Mouse (Mus musculus) liver, embryonic 14.5 days (tissue): ENCODE data around the gene Gria1. TPM values are rescaled to one million over a fixed set of nuclear protein-coding genes. Genes with fewer than 3 reads are reported as not detected.

Experiments
- ATAC-seq: fragments of 200-750 bp; cut with Nextera tagmentation; 2 replicates; pipeline ENCODE4 v1.8.0; 2017; ENCODE audit warnings: moderate number of reproducible peaks, mild to moderate bottlenecking, moderate library complexity; ENCODE audit not compliant: insufficient read depth
- DNase-seq, 3 experiments: peaks; one replicate each; pipeline ENCODE4 v3.0.0-alpha.2; 2012 to 2013; ENCODE audit warnings: low read depth in 3 of 3, low spot score in 3 of 3
- H3K27ac ChIP-seq: fragments of 300-500 bp; sonication (generic); 2 replicates; pipeline ENCODE4 v1.5.1; 2014; ENCODE audit warnings: moderate library complexity, mild to moderate bottlenecking, control low read depth, inconsistent platforms
- H3K27me3 ChIP-seq: fragments of 300-500 bp; sonication (generic); 2 replicates; pipeline ENCODE4 v1.6.1; 2014; ENCODE audit warnings: mild to moderate bottlenecking, low read length, moderate library complexity; ENCODE audit not compliant: control insufficient read depth, insufficient read depth
- H3K36me3 ChIP-seq: fragments of 300-500 bp; sonication (generic); replicated peaks from 2 replicates; pipeline ENCODE4 v1.6.1; 2014; ENCODE audit warnings: low read depth; ENCODE audit not compliant: control insufficient read depth, insufficient read depth
- H3K4me1 ChIP-seq, 2 experiments: fragments of 200-500 bp in 1 of 2; fragments of 300-500 bp in 1 of 2; sonication (generic) in 1 of 2; replicated peaks; 2 replicates each; pipeline ENCODE4 v1.6.1; 2012 to 2014; ENCODE audit warnings: antibody characterized with exemption in 1 of 2, inconsistent platforms in 1 of 2, low read length in 1 of 2; ENCODE audit not compliant: control insufficient read depth in 2 of 2, insufficient read depth in 2 of 2
- H3K4me2 ChIP-seq: fragments of 300-500 bp; sonication (generic); 2 replicates; pipeline ENCODE4 v1.6.1; 2014; ENCODE audit warnings: low read depth, mild to moderate bottlenecking, control low read depth, moderate library complexity
- H3K4me3 ChIP-seq, 2 experiments: fragments of 200-500 bp in 1 of 2; fragments of 300-500 bp in 1 of 2; sonication (generic) in 1 of 2; 2 replicates each; pipeline ENCODE4 v1.5.1; 2012 to 2014; ENCODE audit warnings: low read depth in 2 of 2, low read length in 2 of 2, mild to moderate bottlenecking in 2 of 2, control low read depth in 1 of 2, inconsistent platforms in 1 of 2, moderate library complexity in 1 of 2; ENCODE audit not compliant: insufficient read depth in 1 of 2
- H3K9ac ChIP-seq: fragments of 300-500 bp; sonication (generic); replicated peaks from 2 replicates; pipeline ENCODE4 v1.6.1; 2014; ENCODE audit warnings: mild to moderate bottlenecking, control low read depth, moderate library complexity
- H3K9me3 ChIP-seq: fragments of 300-500 bp; sonication (generic); 2 replicates; pipeline ENCODE4 v1.6.1; 2016; ENCODE audit warnings: low read length, mixed read lengths; ENCODE audit not compliant: control insufficient read depth
- CTCF ChIP-seq: IDR thresholded peaks from 2 replicates; pipeline ENCODE4 v1.5.1; 2016; ENCODE audit warnings: antibody characterized with exemption, low read depth, control low read depth
- EP300 ChIP-seq: IDR thresholded peaks from 2 replicates; pipeline ENCODE4 v1.6.1; 2016; ENCODE audit warnings: antibody characterized with exemption, low read depth
- WGBS: fragments of 180-500 bp; shearing (Covaris S2); extraction: QIAGEN DNeasy Blood & Tissue Kit; methylation state at CpG from one replicate; pipeline ENCODE4 v1.1.7; 2014; ENCODE audit not compliant: insufficient replicate concordance; 5-methylcytosine and 5-hydroxymethylcytosine counted together
- polyA plus RNA-seq, 2 experiments: library from polyadenylated mRNA; depleted of rRNA in 1 of 2; stranded (reverse) in 1 of 2; unstranded in 1 of 2; fragments of >200 nt; fragmentation: Nextera tagmentation in 1 of 2; extraction: Ambion mirVana in 1 of 2; gene quantifications; 2 replicates each; pipeline versions ENCODE4 v1.2.1 to v1.2.3; 2012 to 2014

Gria1 gene
- polyA plus RNA-seq, 2 experiments = 0.04 to 0.06 TPM

- no peaks in the 10 kb centered on the region for H3K36me3 ChIP-seq
- no peak for TF ChIP-seq CTCF
- TF ChIP-seq EP300 = no peak
- no peak overlapping the region for H3K4me3 ChIP-seq
- no peaks in the 10 kb centered on the region for H3K4me1 ChIP-seq
- no peak overlapping the region for H3K4me2 ChIP-seq
- ATAC-seq = no peak
- 6% methylated on average over 11 of the region's 11 CpGs for WGBS
- no peaks in the 10 kb centered on the region for H3K9me3 ChIP-seq
- no peak overlapping the region for H3K27ac ChIP-seq
- no peak overlapping the region for H3K9ac ChIP-seq
- no peak for DNase-seq
- no peaks in the 10 kb centered on the region for H3K27me3 ChIP-seq
Measured at GRCm38 (mm10) chr11:57011691-57012039, 478 bp downstream of the Gria1 start.

GRCm38 (mm10) chr11:57012287-57012921 is 1.2 kb downstream of the Gria1 start:
- TF ChIP-seq CTCF = no peak
- no peak for TF ChIP-seq EP300
- 33% methylated on average over 13 of the region's 13 CpGs for WGBS
- no peak overlapping the region for H3K4me2 ChIP-seq

GRCm38 (mm10) chr11:57013464-57014190 is 2.4 kb downstream of the Gria1 start:
- TF ChIP-seq CTCF (no peak), EP300 (no peak)
- Histone ChIP-seq H3K36me3 (no peaks in the 10 kb centered on the region), H3K4me1 (no peaks in the 10 kb centered on the region), H3K27ac (no peak overlapping the region), H3K4me3 (no peak overlapping the region), H3K9me3 (no peaks in the 10 kb centered on the region), H3K27me3 (no peaks in the 10 kb centered on the region), H3K9ac (no peak overlapping the region), H3K4me2 (no peak overlapping the region)
- ATAC-seq (no peak), DNase-seq (no peak)
- 47% methylated on average over 9 of the region's 9 CpGs for WGBS

More at GRCm38 (mm10) chr11:57012287-57012921, 1.2 kb downstream of the Gria1 start:
- Histone ChIP-seq H3K36me3 (no peaks in the 10 kb centered on the region), H3K9ac (no peak overlapping the region), H3K4me1 (no peaks in the 10 kb centered on the region), H3K4me3 (no peak overlapping the region), H3K27me3 (no peaks in the 10 kb centered on the region), H3K9me3 (no peaks in the 10 kb centered on the region), H3K27ac (no peak overlapping the region)
- no peak for DNase-seq
- no peak for ATAC-seq

GRCm38 (mm10) chr11:57014396-57014795 is 3.2 kb downstream of the Gria1 start:
- H3K4me1 ChIP-seq = no peaks in the 10 kb centered on the region

GRCm38 (mm10) chr11:57018536-57018935 is 7.3 kb downstream of the Gria1 start:
- no peaks in the 10 kb centered on the region for H3K9me3 ChIP-seq
- TF ChIP-seq EP300 = no peak
- no peak for TF ChIP-seq CTCF
- H3K4me3 ChIP-seq = no peak overlapping the region
- H3K27ac ChIP-seq = no peak overlapping the region
- H3K4me1 ChIP-seq = no peaks in the 10 kb centered on the region
- ATAC-seq (no peak), DNase-seq (no peak)
- 67% methylated on average over 4 of the region's 4 CpGs for WGBS
- no peaks in the 10 kb centered on the region for H3K27me3 ChIP-seq
- H3K4me2 ChIP-seq = no peak overlapping the region
- no peak overlapping the region for H3K9ac ChIP-seq
- no peaks in the 10 kb centered on the region for H3K36me3 ChIP-seq

More at GRCm38 (mm10) chr11:57014396-57014795, 3.2 kb downstream of the Gria1 start:
- WGBS = 74% methylated on average over 6 of the region's 6 CpGs
- no peak for ATAC-seq
- no peak overlapping the region for H3K9ac ChIP-seq
- no peak for DNase-seq
- H3K36me3 ChIP-seq = no peaks in the 10 kb centered on the region
- H3K4me3 ChIP-seq = no peak overlapping the region
- no peak overlapping the region for H3K4me2 ChIP-seq
- no peaks in the 10 kb centered on the region for H3K9me3 ChIP-seq
- TF ChIP-seq EP300 (no peak), CTCF (no peak)
- H3K27ac ChIP-seq = no peak overlapping the region
- no peaks in the 10 kb centered on the region for H3K27me3 ChIP-seq
